Mouse (Mus musculus) megakaryocyte-erythroid progenitor cell, adult 5-6 weeks (primary cell): ENCODE measurements around the gene Npl. TPM values are rescaled to one million over a fixed set of nuclear protein-coding genes. Genes with fewer than 3 reads are reported as not detected.
"Not testable (repeated sequence)": the region's sequence is repeated elsewhere in the genome, so short reads cannot be mapped to it uniquely, and the experiment has no call there.

Experiments used
- ATAC-seq: replicated peaks from 2 replicates; pipeline ENCODE4 v1.8.0; 2016; ENCODE audit warnings: mild to moderate bottlenecking, inconsistent platforms; ENCODE audit not compliant: severe bottlenecking, poor library complexity, low FRiP score, low TSS enrichment
- total RNA-seq, 2 experiments: library from RNA; stranded (forward) in 1 of 2; stranded (reverse) in 1 of 2; fragments of 200-1000, 215-1000 nt in 1 of 2; fragments of >200 nt in 1 of 2; fragmentation: Nextera tagmentation in 1 of 2; gene quantifications; 2 replicates each; pipeline ENCODE4 v1.2.3; 2014 to 2017

Gene Npl
- total RNA-seq, 2 experiments from 2014 or later, result 4.5 to 7.2 TPM

DNA sequence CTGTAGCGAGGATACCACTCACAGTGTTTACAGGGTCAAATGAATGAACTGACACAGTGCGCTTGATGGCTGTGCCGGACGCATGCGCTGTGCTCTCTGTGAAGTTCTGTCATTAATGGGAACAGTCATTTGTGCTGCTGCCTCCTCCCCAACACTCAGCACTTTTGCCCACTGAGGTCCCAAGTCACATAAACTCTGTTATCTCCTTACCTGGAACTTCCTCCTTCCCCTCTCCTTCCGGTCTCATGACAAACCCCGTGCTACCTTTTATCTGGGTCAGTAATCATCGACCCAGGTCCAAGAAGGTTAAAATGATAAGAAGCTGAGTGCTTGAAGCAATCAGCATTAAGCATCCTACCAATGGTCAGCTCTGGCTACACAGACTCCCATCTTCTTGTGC is 2.3 kb downstream of the Npl start:
- ATAC-seq, result no peak

DNA sequence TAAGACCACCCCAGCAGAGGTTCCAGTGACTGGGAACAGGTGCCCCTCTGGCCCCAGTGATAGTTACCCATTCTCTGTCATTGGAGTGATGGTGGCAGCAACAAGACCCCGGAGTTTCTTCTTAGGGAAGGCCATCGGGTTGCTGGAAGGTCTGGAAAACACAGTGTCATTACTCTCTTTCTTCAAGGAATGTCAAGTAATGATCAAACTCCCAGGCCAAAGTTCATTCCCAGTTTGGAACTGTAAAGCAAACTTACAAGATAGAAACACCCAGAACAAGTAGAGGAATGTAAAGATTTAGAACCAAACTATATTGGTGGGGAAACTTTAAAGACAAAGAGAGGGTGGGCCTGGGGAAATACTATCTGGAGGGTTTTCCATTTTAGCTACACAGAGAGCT is 4.6 kb downstream of the Npl start:
- ATAC-seq, result no peak

DNA sequence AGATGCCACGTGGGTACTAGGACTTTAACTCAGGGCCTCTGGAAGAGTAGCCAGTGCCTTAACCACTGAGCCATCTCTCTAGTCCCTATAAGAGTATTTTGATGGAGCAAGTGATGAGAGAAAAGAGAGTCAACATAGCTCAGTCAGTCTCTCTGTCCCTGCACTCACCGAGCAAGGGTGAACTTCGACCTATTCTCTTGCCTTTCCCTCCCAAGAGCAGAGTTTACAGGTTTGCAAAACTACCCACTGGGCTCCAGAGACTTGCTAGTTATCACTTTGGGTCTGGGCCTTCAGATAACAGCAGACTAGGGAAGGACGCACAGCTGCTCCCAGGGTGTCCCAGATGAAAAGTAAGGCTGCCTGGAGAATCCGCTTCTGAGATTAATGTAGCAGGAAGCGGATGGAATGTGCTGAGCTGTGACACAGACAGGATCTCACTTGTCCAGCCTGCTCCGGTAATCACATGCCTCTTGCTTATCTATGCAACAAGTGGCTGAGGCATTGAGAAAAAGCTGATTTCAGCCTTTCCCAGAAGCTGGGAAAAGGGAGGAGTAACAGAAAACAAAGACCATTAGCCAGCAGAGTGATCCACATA is 7.0 kb downstream of the Npl start:
- ATAC-seq, result peak; percentile 18; the same call in 1 of the 2 replicates

DNA sequence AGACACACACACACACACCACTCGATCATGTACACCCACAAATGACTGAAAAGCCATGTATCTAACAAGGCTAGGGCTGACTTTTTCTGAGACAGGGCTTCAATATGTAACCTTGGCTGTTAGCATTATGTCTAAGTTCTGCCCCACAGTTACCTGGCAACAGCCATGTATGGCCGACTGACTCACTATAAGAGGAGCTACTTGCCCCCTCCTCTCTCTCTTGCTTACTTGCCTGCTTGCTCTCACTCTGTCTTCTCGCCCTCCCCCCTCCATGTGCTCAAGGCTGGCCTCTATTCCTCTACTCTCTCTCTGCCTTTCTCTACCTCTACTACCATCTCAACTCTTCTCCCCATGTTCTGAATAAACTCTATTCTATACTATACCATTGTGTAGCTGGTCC is 9.1 kb downstream of the Npl start:
- ATAC-seq, result no peak

DNA sequence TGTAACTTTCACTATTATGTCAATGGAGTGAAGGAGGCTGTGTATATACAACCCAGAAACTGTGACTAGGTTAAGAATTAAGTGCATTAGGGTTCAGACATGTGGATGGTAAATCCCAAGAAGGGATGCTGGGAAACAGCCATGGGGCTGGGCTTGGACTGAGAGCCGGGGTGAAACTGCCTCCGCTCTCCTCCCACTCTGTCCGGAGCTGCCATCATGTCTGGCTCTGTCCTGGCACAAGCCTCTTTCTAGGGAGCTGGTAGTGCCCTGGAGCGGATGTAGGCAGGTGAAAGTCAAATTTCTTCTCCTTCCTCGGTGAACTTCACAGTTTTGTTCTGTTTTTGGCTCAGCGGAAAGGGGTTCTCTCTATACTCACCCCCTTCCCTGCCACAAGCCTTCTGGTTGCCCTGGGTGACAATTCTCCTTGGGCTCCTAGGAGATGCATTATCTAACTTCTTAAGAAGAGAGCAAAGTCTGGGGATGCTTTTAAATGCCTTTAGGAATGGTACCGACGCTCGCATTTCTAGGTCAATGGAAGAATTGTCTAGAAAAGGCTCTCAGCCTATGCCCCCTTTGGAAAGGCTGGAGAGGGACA is 10.0 kb downstream of the Npl start:
- no peak for ATAC-seq

DNA sequence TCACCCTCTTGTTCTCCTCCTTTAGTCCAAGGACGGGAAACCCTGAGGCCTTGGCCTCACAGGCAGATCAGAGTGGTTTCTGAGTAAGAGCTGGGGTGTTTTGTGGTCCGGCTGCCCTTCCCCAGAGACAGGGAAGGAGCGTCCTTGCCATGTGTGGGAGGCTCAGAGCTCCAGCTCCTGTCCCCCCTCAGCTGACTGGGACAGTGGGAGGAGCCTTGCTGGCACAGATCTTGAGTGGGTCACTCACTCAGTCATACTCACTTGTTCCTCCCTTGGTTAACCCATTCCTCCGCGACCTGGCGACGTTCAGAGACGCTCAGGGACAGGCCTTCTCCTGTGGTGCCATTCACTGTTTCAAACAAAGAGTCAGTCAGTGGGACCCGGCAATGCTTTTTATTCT is 14.2 kb downstream of the Npl start:
- no peak for ATAC-seq

DNA sequence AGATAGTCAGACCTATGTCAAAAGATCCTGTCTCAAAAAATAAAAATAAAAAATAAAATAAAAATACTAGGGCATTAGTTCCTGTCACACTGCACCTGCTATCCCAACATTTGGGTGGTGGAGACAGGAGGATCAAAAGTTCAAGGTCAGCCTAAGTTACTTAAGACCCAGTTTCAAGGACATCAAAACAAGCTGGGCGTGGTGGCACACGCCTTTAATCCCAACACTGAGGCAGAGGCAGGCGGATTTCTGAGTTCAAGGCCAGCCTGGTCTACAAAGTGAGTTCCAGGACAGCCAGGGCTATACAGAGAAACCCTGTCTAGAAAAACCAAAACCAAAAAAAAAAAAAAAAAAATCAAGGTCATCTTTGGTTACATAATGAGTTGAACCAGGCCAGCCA is 16.9 kb downstream of the Npl start:
- ATAC-seq, result not testable (repeated sequence)

DNA sequence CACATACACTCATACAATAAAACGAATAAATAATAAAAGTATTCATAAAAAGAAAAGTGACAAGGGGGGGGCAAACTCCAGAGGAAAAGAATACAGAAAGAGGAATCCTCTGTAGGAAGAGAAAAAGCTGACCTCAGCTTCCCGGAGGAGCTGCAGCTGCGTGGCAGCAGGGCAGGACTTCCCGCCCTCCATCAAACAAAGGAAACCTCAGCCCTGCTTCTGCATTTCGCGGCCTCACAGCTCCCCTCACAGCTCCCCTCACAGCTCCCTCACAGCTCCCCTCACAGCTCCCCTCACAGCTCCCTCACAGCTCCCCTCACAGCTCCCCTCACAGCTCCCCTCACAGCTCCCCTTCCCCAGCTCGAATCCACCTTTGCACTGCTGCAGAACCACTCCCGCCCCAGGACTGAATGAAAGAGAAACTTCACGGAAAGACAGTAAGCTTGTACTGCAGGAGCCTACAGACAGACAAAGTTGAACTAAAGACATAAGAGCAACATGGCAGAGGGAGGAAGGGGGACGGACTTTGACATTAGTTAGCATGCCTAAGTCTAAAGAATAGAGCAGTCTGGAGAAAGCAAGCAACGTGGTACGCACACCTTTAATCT is 17.5 kb downstream of the Npl start:
- ATAC-seq, result 0 out of 2 replicates have a peak, but pooled peaks have one; percentile 52

DNA sequence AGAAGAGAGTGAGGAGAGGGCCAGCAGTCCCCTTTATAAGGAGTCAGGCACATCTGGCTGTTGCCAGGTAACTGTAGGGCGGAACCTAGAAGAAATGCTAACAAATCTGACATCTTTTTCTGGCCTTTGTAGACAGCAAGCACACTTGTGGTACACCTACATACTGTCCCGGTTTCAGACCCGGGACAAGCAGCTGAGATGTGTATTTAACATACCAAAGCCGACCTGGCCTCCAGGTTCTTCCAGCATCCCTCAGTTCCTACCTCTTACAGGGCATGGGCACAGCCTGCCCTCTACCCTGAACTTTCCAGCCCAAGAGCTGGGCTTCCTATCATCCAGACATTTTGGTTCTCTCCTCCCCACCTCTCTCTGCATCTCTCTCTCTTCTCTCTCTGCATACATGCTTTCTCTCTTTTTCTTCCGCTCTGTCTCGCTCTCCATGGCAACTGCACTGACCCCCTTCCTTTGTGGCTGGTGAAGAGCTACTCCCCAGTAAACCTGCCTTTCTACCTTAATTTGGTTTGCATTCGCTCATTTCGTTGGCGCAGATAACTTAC is 18.1 kb downstream of the Npl start:
- ATAC-seq, result no peak; the same call in 1 of the 2 replicates

DNA sequence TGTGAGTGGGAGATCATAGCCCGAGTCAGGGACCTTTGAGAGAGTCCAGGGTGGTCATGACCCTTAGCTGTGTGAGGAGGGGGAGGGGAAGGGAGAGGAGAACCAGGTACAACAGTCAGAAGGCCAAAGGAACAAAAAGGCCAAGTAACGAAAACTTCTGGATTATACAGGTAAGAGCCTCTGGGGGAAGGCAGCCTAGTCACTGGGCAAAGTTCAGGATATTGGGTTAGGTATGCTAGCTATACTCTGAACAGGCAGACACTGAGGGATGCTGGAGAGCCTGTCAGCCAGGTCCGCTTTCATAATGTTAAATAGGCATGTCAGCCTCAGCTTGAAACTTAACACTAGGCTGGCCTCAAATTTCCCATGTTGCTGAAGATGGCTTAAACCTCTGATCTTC is 27.7 kb downstream of the Npl start:
- ATAC-seq, result no peak

DNA sequence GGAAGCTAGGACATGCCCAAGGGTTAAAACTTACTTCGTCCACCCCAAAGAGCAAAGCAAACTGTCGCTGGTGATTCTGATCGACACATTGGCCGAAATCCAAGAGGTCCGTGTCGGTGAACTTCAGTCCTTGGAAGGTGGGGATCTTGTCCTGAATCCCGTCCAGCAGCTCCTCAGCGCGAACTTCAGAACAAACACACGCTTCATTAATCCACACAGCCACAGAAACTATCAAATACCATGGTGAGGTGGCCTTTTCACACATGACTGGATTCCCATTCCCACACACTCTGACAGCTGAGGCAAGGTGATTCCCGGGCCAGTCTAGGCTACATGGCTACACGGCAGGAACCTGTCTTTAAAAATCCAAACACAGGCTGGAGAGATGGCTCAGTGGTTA is 34.5 kb downstream of the Npl start:
- no peak for ATAC-seq

DNA sequence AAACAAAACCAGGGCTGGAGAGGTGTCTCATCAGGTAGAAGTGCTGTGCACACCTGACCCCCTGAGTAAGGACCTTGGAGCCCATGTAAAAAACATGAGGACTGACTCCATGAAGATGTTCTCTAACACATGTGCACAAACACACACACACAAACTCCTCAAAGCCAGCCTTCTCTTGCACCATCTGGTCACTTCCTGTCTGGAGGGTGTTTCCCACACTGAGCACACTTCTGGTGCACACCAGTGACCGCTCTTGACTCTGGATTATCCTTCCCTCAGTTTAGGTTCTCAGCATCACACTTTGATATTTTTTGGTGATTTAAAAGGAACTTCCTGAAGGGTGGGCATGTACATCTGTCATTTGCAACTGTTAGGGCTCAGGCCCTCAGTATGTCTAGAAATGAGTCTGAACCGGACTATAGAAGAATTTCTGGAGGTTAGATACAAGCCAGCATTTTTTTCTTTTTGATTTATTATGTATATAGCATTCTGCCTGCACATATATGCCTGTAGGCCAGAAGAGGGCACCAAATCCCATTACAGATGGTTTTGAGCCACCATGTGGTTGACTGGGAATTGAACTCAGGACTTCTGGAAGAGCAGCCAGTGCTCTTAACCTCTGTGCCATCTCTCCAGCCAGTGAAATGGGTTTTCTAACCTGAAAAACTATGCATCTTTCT is 39.4 kb downstream of the Npl start:
- ATAC-seq, result no peak

DNA sequence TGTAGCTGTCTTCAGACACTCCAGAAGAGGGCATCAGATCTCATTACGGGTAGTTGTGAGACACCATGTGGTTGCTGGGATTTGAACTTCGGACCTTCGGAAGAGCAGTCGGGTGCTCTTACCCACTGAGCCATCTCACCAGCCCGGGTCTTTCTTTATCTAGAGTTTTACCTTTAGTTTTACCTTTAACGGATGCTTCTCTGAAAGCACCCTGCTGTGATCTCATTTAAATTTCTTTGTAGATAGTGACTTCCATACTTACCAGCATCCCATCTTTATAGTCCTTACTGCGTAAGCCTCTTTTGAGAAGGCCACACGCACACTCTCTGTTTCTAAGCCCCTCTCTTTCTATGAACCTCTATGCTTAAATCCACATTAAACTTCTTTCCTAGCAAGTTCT is 40.3 kb downstream of the Npl start:
- ATAC-seq, result not testable (repeated sequence)

DNA sequence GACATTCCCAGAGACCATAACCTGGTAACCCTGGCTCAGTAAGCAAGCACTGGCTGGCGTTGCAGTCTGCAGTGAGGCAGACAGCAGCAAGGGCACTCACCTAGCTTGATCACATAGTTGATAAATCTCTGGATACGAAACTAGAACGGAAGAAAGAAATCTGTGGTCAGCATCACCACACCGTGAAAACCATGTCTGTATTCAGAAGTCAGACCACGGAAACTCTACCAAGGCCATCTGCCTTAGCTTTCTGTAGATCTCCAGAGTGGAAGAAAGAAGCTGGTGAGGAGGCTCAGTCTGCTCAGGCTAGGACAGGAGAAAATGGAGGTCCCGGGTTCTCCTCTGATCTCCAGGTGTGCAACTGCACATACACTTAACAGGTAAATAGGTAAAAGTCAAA is 40.8 kb downstream of the Npl start:
- ATAC-seq, result no peak

DNA sequence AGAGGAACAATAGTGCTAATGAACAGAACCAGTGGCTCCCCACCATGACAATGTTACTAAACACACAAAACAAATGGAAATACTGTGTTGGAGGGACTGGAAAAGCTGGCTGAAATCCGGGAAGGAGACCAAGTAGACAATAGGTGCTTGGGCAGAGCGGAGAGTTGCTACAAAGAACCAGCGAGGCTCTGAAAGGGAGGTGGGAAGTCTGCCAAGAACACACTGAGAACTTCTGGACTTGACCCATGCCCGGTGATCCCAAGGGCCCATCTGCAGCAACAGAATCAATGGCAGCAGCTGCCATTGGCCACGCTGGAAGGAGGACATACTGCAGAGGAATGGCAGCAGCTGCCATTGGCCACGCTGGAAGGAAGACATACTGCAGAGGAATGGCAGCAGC is 43.6 kb downstream of the Npl start:
- no peak for ATAC-seq

DNA sequence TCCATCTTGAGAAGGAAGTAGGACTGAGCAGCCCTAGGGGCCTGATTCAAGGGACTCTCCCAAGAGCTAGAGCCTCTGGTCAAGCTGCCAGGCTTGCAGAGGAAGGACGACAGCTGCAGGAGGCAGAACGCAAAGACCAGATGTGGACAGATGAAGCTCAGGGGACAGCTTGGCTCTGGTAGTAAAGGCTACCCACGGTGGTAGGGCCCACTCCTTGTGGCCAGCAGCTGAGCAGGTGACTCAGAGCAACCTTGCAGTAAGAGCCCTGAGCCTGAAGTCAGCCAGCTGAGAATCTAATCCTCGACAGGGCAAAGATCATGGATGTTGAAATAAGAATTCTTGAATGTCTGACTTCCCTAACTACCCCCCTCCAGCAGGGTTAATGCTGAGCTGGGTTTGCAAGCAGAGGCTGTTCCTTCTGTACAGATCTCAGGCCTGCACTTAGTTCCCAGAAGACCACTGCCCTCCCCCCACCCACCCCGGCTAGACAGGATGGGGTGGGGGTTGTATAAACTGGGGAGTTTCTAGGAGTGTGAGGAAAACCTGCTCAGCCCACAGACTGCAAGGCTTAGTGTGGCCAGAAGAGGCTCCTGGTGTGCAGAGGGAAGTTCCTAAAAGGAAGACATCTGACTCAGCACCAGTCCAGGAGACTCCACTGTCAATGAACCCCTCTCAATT is 48.1 kb downstream of the Npl start:
- no peak for ATAC-seq

DNA sequence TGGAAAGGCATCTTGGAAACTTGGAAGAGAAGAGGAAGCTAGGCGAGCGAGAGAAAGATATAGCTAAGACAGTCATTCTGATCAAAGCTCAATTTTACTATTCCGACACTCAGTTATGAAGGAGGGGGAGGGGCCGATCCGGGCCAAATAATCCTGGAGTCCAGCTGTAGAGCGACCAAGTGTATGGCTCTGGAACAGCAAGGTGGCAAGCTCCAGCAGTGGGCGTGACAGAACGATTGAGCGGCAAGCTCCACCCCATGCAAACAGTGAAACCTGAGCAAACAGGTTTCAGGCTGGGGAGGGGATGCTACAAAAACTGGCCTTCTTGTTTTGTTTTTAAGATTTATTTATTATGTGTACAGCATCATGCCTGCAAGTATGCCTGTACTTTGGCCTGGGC is 49.8 kb downstream of the Npl start:
- ATAC-seq, result no peak

DNA sequence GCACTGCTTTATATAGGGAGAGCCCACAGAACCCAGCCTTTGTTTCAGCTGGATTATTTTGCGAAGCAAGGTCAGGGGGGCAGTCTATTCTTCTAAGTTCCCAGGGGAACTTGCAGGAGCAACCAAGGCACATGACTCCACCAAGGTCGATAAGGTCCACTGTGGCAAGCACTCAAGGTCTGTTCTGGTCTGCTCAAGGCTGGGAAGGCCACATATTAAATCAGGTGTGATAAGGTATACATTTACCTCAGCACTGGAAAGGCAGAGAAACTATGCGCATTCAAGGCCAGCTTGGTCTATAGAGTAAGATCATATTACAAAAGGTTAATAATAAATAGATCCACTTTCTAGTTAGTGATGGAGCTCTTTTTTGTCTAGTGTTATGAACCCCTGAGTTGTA is 53.8 kb downstream of the Npl start:
- ATAC-seq, result no peak

DNA sequence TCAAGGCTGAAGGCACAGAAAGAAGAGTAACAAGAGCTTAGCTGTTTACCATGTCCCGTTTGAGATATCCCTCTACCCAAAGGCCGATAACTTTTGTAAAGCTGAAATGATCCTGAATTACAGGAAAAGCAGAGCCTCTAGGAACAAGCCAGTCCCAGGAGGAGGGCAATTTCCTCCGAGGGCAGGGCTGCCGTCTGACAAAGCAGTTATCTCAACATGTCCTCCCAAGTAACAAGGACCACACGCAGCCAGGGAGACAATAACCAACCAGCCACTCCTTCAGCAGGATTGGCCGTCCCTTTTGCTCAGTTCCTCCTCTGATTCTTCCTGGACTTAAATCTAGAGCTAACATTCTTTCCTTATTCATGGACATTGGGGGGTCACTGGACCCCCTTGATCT is 55.9 kb downstream of the Npl start:
- no peak for ATAC-seq

DNA sequence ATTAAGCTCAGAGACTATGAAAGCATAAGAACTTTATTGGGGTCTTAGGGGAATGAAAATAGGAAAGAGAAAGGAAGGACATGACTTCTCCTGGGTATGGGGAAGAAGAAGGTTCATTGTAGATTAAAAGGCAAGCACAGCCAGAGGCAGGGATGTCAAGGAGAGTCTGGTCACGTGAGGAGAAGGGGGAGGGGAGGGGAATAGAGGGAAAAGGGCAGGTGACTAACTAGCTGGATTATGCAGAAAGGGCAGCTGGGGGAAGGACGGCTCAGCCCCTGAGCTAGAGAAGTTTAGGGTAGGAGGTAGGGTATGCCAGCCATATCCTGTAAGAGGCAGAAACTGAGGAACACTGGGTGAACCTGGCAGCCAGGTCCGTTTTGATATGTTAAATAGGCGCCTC is 56.5 kb downstream of the Npl start:
- ATAC-seq, result no peak
